Mouse (Mus musculus): ENCODE data around the gene Sh2d2a. TPM values are rescaled to one million over a fixed set of nuclear protein-coding genes. Genes with fewer than 3 reads are reported as not detected.
A peak's percentile ranks its signal among the peaks of the same experiment; 100 is the strongest.
"Not testable (repeated sequence)": the region's sequence is repeated elsewhere in the genome, so short reads cannot be mapped to it uniquely, and the experiment has no call there.

The Sh2d2a gene
- polyA plus RNA-seq (2012; ENCODE audit: insufficient read depth, low replicate concordance) = 0.12 TPM in 1 of 2 replicates, not detected in the other

- H3K36me3 ChIP-seq (replicated peaks; ENCODE audit: low read length) = no peaks in the 10 kb centered on the region
- 0 out of 2 replicates have a peak, but pooled peaks cover 3% of the 10 kb centered on the region for H3K9me3 ChIP-seq
- no peak for TF ChIP-seq FLI1 (IDR thresholded peaks at IDR 0.05; ENCODE audit: low read length)
- TF ChIP-seq GATA1 (IDR thresholded peaks at IDR 0.05; ENCODE audit: borderline replicate concordance, low read length) = no peak
- peaks cover 58% of the 10 kb centered on the region for H3K27me3 ChIP-seq (replicated peaks)
- peaks cover 17% of the 10 kb centered on the region for H3K4me1 ChIP-seq
- no peak within 1 kb of the TSS for H3K4me3 ChIP-seq (replicated peaks)
Observed at GRCm38 (mm10) chr3:87846650-87847110, at the start of gene Sh2d2a. Gene Sh2d2a, plus strand, starts transcription at chr3:87846755.

GRCm38 (mm10) chr3:87801681-87802080 lies 44.9 kb upstream of the Sh2d2a start:
- no peaks in the 10 kb centered on the region for H3K36me3 ChIP-seq (replicated peaks; ENCODE audit: low read length)
- no peak for TF ChIP-seq FLI1 (IDR thresholded peaks at IDR 0.05; ENCODE audit: low read length)
- TF ChIP-seq GATA1 (IDR thresholded peaks at IDR 0.05; ENCODE audit: borderline replicate concordance, low read length) = no peak
- H3K4me1 ChIP-seq = peaks cover 25% of the 10 kb centered on the region
- H3K9me3 ChIP-seq = no peaks in the 10 kb centered on the region
- no peak overlapping the region for H3K4me3 ChIP-seq (replicated peaks)
- H3K27me3 ChIP-seq (replicated peaks) = peaks cover 100% of the 10 kb centered on the region

- Histone ChIP-seq H3K4me3 (replicated peaks) (peak overlapping the region; percentile 87), H3K27me3 (replicated peaks) (peaks cover 97% of the 10 kb centered on the region), H3K36me3 (replicated peaks; ENCODE audit: low read length) (no peaks in the 10 kb centered on the region), H3K4me1 (peaks cover 19% of the 10 kb centered on the region), H3K9me3 (no peaks in the 10 kb centered on the region)
- TF ChIP-seq FLI1 (IDR thresholded peaks at IDR 0.05; ENCODE audit: low read length) (no peak), GATA1 (IDR thresholded peaks at IDR 0.05; ENCODE audit: borderline replicate concordance, low read length) (no peak)
Observed at GRCm38 (mm10) chr3:87804038-87804677, 42.4 kb upstream of the Sh2d2a start.

GRCm38 (mm10) chr3:87809322-87809962 lies 37.1 kb upstream of the Sh2d2a start:
- TF ChIP-seq FLI1 (IDR thresholded peaks at IDR 0.05; ENCODE audit: low read length) (no peak), GATA1 (IDR thresholded peaks at IDR 0.05; ENCODE audit: borderline replicate concordance, low read length) (no peak)

GRCm38 (mm10) chr3:87811297-87811696 lies 35.3 kb upstream of the Sh2d2a start:
- TF ChIP-seq GATA1 (IDR thresholded peaks at IDR 0.05; ENCODE audit: borderline replicate concordance, low read length) (no peak), FLI1 (IDR thresholded peaks at IDR 0.05; ENCODE audit: low read length) (no peak)
- no peaks in the 10 kb centered on the region for H3K9me3 ChIP-seq
- H3K4me3 ChIP-seq (replicated peaks) = no peak overlapping the region
- H3K4me1 ChIP-seq = peaks cover 23% of the 10 kb centered on the region
- no peaks in the 10 kb centered on the region for H3K36me3 ChIP-seq (replicated peaks; ENCODE audit: low read length)
- H3K27me3 ChIP-seq (replicated peaks) = peaks cover 97% of the 10 kb centered on the region

More at GRCm38 (mm10) chr3:87809322-87809962, 37.1 kb upstream of the Sh2d2a start:
- Histone ChIP-seq H3K4me3 (replicated peaks) (peak overlapping the region; percentile 56), H3K4me1 (peaks cover 25% of the 10 kb centered on the region), H3K27me3 (replicated peaks) (peaks cover 97% of the 10 kb centered on the region), H3K9me3 (no peaks in the 10 kb centered on the region), H3K36me3 (replicated peaks; ENCODE audit: low read length) (no peaks in the 10 kb centered on the region)

- TF ChIP-seq FLI1 (IDR thresholded peaks at IDR 0.05; ENCODE audit: low read length) = no peak
- no peak for TF ChIP-seq GATA1 (IDR thresholded peaks at IDR 0.05; ENCODE audit: borderline replicate concordance, low read length)
- H3K27me3 ChIP-seq (replicated peaks) = peaks cover 97% of the 10 kb centered on the region
- peaks cover 34% of the 10 kb centered on the region for H3K4me1 ChIP-seq
- H3K9me3 ChIP-seq = no peaks in the 10 kb centered on the region
- no peaks in the 10 kb centered on the region for H3K36me3 ChIP-seq (replicated peaks; ENCODE audit: low read length)
- no peak overlapping the region for H3K4me3 ChIP-seq (replicated peaks)
Observed at GRCm38 (mm10) chr3:87812413-87812812, 34.1 kb upstream of the Sh2d2a start.

- H3K27me3 ChIP-seq (replicated peaks) = peaks cover 97% of the 10 kb centered on the region
Observed at GRCm38 (mm10) chr3:87812873-87813272, 33.7 kb upstream of the Sh2d2a start.

GRCm38 (mm10) chr3:87816166-87816565 lies 30.4 kb upstream of the Sh2d2a start:
- no peak for TF ChIP-seq GATA1 (IDR thresholded peaks at IDR 0.05; ENCODE audit: borderline replicate concordance, low read length)
- Histone ChIP-seq H3K36me3 (replicated peaks; ENCODE audit: low read length) (no peaks in the 10 kb centered on the region), H3K4me3 (replicated peaks) (peak overlapping the region; percentile 87), H3K4me1 (peaks cover 18% of the 10 kb centered on the region), H3K9me3 (no peaks in the 10 kb centered on the region), H3K27me3 (replicated peaks) (peaks cover 93% of the 10 kb centered on the region)

More at GRCm38 (mm10) chr3:87812873-87813272, 33.7 kb upstream of the Sh2d2a start:
- Histone ChIP-seq H3K4me1 (peaks cover 34% of the 10 kb centered on the region), H3K9me3 (no peaks in the 10 kb centered on the region), H3K4me3 (replicated peaks) (no peak overlapping the region), H3K36me3 (replicated peaks; ENCODE audit: low read length) (no peaks in the 10 kb centered on the region)
- TF ChIP-seq GATA1 (IDR thresholded peaks at IDR 0.05; ENCODE audit: borderline replicate concordance, low read length) = no peak
- no peak for TF ChIP-seq FLI1 (IDR thresholded peaks at IDR 0.05; ENCODE audit: low read length)

- H3K9me3 ChIP-seq = no peaks in the 10 kb centered on the region
- peaks cover 92% of the 10 kb centered on the region for H3K27me3 ChIP-seq (replicated peaks)
- H3K36me3 ChIP-seq (replicated peaks; ENCODE audit: low read length) = no peaks in the 10 kb centered on the region
- peak overlapping the region; percentile 87 for H3K4me3 ChIP-seq (replicated peaks)
- no peak for TF ChIP-seq GATA1 (IDR thresholded peaks at IDR 0.05; ENCODE audit: borderline replicate concordance, low read length)
- no peak for TF ChIP-seq FLI1 (IDR thresholded peaks at IDR 0.05; ENCODE audit: low read length)
- H3K4me1 ChIP-seq = peaks cover 18% of the 10 kb centered on the region
Observed at GRCm38 (mm10) chr3:87816646-87817093, 29.9 kb upstream of the Sh2d2a start.

- Histone ChIP-seq H3K27me3 (replicated peaks) (peaks cover 88% of the 10 kb centered on the region), H3K36me3 (replicated peaks; ENCODE audit: low read length) (no peaks in the 10 kb centered on the region)
Observed at GRCm38 (mm10) chr3:87818226-87818625, 28.3 kb upstream of the Sh2d2a start.

GRCm38 (mm10) chr3:87824206-87824605 lies 22.3 kb upstream of the Sh2d2a start, which contains the start of gene Pear1:
Gene Pear1, minus strand, starts transcription at chr3:87824306.
- not testable (repeated sequence) for H3K9me3 ChIP-seq; H3K36me3 ChIP-seq (replicated peaks; ENCODE audit: low read length); H3K4me3 ChIP-seq (replicated peaks); H3K4me1 ChIP-seq
- H3K27me3 ChIP-seq (replicated peaks) = peaks cover 66% of the 10 kb centered on the region

More at GRCm38 (mm10) chr3:87818226-87818625, 28.3 kb upstream of the Sh2d2a start:
- TF ChIP-seq GATA1 (IDR thresholded peaks at IDR 0.05; ENCODE audit: borderline replicate concordance, low read length) (no peak), FLI1 (IDR thresholded peaks at IDR 0.05; ENCODE audit: low read length) (no peak)
- Histone ChIP-seq H3K4me3 (replicated peaks) (no peak overlapping the region), H3K9me3 (peaks cover 4% of the 10 kb centered on the region; the same call in 1 of the 2 replicates), H3K4me1 (peaks cover 18% of the 10 kb centered on the region)
